Mouse (Mus musculus) heart, adult 8-10 months (tissue): ENCODE results near the gene Prg4. TPM values are rescaled to one million over a fixed set of nuclear protein-coding genes. Genes with fewer than 3 reads are reported as not detected.

Experiments
- DNase-seq: peaks from one replicate; pipeline ENCODE4 v3.0.0; 2022; ENCODE audit warnings: low spot score
- total RNA-seq, 4 experiments: library from RNA; stranded (reverse); gene quantifications; 2 replicates each; pipeline ENCODE4 v1.2.4; 2022

Gene Prg4
- 10 to 100 TPM; 11.6 to 58.3 (median 12.3) TPM for total RNA-seq

DNA sequence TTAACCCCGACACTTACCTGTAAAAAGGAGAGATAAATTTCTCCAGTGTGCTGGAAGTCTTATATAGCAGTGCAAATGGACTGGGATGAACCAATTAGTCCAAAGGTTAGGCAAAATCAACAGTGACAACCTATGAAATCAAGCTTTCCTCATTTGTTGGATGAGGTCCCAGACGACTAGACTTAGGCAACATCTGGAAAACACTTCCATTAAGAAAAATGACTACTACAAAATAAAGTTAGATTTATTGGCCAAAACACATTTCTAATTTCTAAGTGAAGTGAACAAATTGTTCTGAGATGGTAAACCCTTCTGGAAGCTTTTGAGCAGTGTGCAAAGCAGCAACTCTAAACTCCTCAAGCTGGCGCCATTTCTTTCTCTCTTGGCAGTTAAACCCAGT lies at the start of gene Prg4:
Gene Prg4 (minus strand): TSS at position 34 of the 400 bp plus-strand sequence.
- DNase-seq, result peak; percentile 69

DNA sequence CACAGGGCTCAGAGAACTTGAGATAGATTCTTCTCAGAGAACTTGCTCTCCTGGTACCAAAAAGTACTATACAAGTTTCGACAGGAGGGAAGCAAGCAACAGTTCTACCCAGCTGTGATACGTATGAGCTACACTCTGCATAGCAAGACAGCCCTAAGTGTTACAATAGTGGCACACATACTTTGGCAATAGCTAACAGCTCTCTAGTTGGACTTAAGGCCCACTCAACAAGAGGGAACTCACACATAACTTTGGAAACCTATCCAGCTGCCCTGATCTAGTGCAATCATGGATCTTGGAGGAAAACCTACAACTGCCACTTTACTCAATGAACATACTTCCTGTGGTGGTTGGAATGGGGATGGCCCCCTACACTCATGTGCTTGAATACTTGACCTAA lies 47.1 kb upstream of the Prg4 start:
- no peak for DNase-seq

DNA sequence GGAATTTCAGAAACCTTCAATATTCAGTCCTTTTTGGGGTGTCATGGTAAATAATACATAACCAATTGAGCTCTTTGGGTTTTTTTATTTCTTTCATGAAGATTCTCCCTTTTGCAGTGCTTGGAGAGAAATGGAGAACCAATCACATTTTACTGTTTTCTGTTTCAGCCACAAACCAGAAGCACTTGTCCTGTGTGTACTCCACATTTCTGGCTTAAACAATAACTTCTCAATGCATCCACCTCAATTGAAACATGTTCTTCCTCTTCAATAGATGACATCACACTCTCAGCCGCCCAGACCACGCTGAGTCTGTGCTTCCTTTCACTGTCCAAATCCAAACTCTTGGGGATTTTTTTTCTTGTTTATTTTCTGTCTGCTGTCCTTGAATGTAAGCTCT lies 39.8 kb upstream of the Prg4 start:
- no peak for DNase-seq

DNA sequence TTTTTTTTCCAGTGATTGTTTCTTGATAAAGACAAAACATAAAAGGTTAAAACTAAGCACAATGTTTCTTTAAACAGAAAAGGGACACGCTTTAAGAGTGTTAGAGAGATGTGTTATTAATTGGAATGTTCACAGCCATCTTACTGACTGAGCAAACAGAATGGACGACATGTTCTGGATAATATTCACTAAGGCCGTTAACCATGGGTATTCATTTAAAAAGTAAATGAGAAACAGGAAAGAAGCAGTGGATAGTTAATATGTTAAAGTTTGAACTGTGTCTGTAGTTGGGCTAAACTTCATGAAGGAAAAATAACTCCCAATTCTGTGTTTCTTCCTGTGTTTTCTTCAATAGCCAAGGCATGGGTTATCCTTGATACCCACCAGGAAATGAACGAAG lies 37.4 kb upstream of the Prg4 start:
- no peak for DNase-seq

DNA sequence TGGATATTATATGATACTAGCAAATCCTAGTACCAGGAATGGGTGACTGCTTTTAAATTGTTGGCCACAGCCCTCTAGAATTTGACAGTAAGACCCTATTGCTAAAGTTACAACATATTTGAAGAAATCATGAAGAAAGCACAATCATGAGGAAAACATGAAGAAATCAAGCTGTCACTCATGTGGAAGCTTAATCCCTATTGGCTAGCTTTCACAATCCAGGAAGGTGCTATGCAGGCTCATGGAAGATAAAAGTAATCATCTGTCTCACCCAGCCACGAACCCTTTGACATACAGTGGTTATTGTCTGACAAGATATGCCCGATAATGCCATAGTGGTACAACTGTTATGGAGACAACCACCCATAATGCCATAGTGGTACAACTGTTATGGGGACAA lies 32.2 kb upstream of the Prg4 start:
- DNase-seq, result no peak

DNA sequence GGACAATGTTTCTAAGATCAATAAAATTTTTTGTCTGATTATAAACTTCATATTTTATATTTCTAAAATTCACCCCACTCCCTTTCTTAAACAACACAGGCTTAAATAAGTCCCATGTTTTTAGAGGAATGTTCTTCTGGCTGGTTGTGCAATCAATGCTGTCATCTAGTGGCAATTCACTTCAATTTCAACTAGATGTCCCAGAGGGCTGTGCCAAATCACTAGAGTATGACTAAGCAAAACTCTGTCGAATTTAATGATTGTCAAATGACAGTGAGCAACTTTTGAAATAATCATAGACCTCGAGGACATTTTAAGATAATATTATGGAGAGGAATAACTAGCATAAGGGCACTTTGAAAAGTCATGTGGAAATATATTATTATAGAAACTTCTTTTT lies 31.7 kb upstream of the Prg4 start:
- DNase-seq, result peak; percentile 45

DNA sequence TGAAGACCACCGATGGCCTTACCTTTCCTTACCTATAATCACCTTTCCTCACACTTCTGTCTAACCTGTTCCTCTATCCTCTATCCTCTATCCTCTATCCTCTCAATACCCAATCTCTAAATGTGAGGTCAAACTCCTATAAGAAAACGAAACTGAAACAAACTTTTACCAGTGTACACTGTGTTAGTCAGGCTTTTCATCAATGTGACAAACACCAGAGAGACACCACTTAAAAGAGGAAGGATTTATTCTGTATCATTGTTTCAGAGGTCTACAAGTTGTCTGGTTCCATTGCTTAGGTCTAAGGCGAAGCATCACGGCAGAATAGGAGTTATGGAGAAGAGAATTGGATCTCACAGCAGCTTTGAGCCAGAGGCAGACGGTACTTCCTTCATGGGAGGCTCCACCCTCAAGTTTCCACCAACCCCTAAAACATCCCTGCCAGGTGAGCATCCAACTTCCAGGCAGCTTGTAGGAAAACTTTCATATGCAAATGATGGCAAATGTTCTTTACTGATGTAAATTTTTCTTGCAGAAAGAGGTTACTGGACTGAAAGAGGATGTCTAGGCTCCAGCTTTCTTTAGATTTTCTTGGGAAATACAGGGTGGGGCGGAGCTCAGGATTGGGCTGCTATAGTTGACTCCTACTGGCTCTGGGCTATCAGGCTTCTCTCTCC lies 30.8 kb upstream of the Prg4 start:
- no peak for DNase-seq

DNA sequence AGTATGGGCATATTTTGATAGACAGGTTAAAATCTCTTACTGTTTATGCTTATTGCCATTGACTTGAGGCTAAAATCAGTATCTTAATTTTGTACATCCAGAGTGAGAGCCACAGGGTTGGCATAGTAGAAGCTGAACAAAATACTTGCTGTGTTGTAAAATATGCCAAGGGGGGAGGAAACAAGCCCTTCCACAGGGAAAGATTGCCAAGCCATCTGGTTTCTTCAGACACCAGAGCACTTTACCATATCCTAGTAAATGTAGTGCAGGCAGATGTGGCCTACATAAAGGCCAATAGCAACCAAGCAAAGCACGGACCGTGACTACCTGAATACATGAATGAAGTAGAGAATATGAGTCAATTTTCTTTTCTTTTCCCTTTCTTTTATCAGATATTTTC lies 23.2 kb upstream of the Prg4 start:
- no peak for DNase-seq

DNA sequence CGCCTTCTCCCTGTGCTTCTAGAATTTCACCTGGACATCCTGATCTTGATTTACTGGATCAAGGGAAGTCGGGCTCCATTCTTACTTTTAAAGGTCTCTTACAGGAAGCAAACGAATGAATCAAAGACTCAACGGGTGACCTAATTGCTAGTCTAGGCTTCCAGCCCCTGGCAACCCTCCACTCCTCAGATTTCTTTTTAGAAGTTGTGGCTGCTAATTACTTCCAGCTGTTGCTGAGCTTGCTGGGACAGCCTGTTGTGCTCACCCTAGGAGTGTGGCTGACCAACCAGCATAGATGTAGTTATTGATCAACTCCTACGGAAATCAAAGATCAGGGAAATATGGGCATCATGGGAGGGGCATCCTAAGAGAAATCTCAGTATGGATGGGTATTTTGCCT lies 14.7 kb upstream of the Prg4 start:
- peak; percentile 70 for DNase-seq

DNA sequence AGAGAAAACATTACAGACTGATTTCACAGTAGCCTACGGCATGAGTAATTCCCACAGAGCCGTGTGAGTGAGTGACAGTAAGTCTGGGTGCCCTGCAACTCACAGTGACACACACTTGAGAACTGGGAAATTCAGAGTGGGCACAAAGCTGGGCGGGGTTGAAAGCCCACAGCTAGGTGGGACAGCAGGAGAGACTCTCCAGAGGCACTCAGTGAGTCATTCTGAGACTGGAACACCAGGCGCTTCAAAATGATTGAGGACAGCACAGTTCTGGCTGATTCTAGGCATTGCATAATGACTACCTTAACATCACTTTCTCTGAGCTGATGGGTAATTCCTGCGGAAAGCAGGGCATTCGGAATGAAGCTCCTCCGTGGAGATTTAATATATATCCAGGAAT lies 6.6 kb upstream of the Prg4 start:
- no peak for DNase-seq

DNA sequence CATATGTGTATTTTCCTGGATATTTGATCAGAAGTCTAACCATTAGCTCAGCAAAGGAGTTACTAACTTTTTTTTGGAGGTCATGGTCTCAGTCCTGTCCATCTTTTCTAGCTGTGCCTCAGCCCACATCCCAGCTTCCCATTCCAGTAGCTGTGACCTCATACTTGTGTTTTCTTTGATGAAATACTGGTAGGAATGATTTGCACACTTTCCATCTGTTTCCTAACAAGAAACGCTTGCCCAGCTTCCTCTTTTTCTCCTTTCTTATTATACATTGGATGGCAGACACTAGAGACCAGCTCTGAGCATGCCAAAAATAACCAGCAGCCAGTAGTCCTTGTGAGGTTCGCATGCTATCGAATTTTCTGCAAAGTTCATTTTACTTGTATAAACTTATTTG lies 4.0 kb upstream of the Prg4 start:
- no peak for DNase-seq

DNA sequence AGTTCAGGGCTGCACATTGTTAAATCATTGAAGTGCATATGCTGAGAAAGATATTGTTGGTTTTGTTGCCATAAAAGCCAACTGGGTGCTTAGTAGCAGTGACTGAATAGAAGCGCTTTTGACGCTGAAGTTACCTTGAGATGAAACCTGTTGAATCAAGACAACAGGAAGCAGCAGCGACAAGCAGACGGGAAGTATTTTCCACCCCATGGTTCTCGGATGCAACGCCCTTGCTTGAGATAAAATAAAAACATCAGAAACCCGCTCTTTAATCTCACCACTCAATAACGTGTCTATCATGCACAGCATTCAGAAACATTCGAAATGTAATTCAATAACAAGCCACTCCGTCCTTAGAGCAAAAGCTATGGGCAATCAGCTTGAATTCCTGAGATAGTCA lies 601 bp downstream of the Prg4 start:
- DNase-seq, result no peak

DNA sequence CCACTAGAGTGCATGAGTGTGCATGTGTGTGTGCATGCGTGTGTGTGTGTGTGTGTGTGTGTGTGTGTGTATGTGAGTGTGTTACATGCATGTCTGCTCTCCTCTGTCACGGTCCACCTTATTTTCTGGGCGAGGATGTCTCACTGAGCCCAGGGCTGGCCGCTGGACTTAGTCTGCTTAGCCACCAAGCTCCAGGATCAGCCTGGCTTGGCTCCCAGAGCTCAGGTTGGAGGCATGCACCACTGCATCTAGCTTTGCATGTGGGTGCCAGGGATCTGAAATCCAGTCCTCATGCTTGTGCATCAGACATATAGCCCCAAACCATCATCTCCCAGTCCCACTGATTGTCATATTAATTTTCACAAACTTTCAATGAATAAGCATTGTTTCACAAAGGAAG lies 2.3 kb downstream of the Prg4 start:
- DNase-seq, result no peak

DNA sequence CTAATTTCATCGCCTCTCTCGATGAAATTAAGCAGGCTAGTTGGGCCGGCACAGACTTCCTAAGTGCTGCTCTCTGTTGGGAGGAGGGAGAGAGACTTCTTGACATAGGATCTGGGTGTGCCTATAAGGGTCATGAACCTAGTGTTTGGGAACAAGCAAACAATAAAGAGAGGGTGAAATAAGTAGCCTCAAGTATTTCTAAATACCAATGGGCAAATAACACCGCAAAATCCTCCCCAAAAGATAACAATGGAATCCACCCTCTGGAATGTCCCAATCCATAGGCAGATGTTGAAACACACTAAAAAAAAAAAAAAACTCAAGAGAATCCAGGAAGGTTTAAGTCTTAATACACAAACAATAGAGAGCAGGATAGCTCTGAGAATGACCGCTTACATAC lies 2.9 kb downstream of the Prg4 start:
- DNase-seq, result no peak

DNA sequence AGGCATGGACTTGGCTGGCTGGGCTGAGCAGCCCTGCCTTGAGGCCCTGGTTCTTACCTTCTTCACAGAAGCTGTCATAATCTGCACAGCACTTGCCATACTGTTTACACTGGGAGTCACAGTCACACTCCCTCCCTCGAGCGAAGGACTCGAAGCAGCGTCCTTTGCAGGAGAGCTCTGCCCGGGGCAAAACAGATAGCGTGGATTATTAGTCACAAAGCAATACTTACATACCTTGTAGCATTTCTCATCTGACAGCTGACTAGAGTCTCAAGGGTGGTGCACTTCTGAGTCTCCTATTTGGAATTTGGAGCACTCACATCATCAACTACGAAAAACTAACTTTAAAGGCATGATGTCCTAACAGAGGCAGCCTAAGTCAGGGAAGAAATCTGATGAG lies 5.4 kb downstream of the Prg4 start:
- no peak for DNase-seq

DNA sequence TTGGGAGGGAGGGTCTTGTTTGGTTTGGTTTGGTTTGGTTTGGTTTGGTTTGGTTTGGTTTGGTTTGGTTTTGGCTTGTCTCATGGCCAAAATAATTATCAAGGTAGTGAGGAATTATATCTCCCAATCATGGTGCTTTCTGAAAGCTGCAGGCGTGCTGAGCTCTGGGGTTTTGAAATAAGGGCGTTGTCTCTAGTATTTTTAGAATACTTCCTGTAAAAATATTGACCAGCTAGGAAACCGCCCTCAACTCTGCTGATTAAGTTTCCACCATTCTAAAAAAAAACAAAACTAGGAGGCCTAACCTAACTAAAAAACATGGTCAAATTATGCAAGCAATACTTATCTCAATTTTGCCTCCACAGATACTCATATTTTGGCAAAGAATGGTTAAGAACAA lies 6.4 kb downstream of the Prg4 start:
- DNase-seq, result peak; percentile 42

DNA sequence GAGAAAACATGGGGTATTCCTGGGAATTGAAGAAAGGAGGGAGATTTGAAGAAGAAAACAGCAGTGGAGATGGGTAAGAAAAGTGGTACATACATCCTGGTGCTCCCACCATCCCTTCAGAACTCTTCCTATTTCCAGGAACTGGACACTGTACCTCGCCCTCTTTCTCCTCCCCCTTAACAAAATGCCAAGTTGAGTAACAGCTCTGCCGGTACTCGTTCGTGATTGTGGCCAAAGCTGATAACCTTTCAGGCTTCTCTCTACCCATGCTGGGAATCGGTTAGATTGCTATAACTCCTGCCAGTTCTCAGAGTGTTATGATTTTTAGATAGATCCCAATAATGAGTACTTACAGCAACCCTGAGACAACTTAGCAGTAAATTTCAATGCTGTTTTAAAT lies 7.0 kb downstream of the Prg4 start:
- no peak for DNase-seq

DNA sequence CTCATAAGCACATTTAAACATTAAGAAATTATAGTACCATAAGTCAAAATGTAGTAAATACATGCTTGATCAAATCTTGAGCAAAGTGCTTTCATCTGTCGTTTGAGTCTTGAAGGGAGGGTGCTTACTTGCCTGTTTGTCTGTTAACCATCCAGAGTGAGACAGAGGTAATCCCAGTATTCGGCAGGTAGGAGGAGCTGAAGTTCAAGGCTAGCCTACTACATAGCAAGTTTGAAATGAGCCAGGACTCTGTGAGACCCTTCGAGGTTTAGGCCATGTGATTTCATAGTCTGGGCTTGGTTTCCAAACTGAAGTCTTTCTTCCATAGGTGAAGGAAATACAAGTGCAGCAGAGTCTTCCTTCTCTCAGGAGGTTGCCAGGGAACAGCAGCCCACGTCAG lies 24.2 kb downstream of the Prg4 start:
- DNase-seq, result no peak

DNA sequence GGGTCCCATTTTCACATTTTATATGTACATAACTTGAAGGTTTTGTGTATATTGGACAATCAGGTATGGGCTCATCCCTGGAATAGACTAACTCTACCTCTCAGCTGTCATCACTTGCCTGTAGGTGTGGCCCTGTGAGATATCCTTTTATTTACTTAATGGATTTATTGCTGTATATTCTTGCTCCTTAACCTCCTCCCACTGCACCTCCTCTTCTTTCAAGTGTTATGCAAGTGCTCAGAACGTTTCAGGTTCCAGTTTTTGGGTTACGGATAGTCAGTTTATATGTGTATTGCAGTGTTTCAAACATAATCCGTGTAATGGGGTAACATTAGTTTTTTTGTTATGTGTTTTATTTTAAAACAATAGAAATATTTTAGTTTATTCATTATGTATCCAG lies 27.3 kb downstream of the Prg4 start:
- no peak for DNase-seq

DNA sequence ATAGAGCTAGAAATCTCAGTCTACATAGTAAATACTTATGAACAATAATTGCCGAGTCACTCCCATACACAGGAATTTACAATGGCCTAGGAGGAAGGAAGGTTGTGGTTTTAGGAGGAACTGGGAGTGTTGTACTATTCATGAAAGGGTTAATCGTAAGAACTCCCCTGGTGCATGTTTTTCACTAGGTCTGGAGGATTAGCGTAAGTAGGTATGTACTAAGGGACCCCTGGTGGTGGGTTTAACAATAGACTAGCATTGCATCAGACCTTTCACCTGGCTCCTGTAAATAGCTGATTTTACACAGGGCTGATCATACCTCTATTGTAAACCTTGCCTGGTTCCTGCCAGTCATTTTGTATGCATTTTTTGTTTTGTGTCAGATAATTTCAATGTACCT lies 39.7 kb downstream of the Prg4 start:
- no peak for DNase-seq

DNA sequence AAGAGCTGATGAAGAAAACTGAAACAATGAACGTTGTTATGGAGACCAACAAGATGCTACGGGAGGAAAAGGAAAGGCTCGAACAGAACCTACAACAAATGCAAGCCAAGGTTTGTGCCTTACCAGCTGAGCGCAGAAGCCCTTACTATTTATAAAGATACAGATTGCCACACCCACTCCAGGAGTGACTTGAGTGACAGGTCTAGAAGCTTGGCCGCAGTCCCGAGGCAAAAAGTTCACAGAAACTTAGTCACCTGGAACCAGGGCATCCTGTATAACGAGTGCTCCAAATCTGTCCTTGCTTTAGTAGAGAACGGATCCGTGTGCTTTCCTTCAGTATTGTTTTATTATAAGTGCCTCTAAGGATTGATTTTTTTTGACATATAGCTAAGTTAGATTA lies 40.3 kb downstream of the Prg4 start:
- DNase-seq, result peak; percentile 33

DNA sequence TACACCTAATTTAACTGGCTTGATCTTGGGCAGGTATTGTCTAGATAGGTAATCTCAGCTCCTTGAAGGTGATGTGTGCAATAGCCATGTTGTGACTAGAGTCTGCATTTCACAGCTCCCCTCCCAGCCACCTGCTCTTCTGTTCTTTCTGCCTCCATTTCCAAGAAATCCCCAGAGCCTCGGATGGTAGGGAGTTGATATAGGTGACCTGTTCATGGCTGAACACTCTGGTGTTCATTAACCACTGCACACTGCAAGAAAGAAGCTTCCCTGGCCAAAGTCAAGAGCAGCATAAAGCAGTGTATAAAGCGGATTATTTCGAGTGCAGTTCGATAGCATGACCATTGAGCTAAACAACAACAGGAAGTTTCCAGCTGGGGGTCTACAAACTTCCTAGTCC lies 47.5 kb downstream of the Prg4 start:
- no peak for DNase-seq

DNA sequence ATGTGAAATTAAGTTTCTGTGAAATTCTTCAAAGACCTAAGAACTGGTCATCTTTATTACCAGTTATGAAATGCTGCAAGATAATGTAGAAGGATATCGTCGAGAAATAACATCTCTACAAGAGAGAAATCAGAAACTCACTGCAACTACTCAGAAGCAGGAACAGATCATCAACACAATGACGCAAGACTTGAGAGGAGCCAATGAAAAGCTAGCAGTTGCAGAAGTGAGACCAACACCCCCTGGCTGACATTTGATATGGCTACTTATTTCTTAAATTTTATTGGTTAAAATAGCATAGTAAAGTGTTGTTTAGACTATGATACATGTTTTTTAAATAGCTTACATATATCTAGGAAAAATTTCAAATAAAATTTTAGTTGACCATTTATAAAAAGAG lies 50.0 kb downstream of the Prg4 start:
- DNase-seq, result no peak

DNA sequence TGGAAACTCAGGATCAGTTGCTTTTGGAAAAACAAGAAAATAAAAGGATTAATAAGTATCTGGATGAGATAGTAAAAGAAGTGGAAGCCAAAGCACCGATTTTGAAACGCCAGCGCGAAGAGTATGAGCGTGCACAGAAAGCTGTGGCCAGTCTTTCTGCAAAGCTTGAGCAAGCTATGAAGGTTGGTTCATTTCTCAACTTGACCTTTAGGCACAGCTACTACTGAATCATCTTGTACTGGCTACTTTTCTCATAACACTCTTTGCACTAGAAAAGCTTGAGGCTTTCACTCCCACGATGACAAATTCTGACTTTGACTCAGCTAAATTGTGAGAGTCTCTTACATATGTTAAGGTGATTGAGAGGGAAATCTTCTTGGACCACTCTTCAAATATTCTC lies 56.0 kb downstream of the Prg4 start:
- DNase-seq, result no peak
